Mouse (Mus musculus) megakaryocyte, adult 5-6 weeks (primary cell): Measurements from ENCODE around the gene Gm45208. TPM values are rescaled to one million over a fixed set of nuclear protein-coding genes. Genes with fewer than 3 reads are reported as not detected.
A peak's percentile ranks its signal among the peaks of the same experiment; 100 is the strongest.
"Not testable (repeated sequence)": the region's sequence is repeated elsewhere in the genome, so short reads cannot be mapped to it uniquely, and the experiment has no call there.

Source experiments
- ATAC-seq: 2 replicates; pipeline ENCODE4 v1.8.0; 2016; ENCODE audit warnings: mild to moderate bottlenecking, inconsistent platforms; ENCODE audit not compliant: poor library complexity, severe bottlenecking
- total RNA-seq, 2 experiments: library from RNA; stranded (forward) in 1 of 2; stranded (reverse) in 1 of 2; fragments of 153-499, 151-499 nt in 1 of 2; fragments of 221-1000, 200-1000 nt in 1 of 2; gene quantifications; 2 replicates each; pipeline versions ENCODE4 v1.2.3 to v1.2.4; 2015 to 2017

Gene Gm45208
- total RNA-seq (2015) (not detected in 2 replicates), total RNA-seq (2017) (not detected in 2 replicates)

- peak; percentile 100 for ATAC-seq
These were observed at the start of gene Gm45208 for GRCm38 (mm10) chrX:7721514-7722281. TSS of gene Gm45208 (plus strand) at chrX:7722245.

GRCm38 (mm10) chrX:7672739-7673138, 49.3 kb upstream of the Gm45208 start:
- no peak for ATAC-seq

DNA sequence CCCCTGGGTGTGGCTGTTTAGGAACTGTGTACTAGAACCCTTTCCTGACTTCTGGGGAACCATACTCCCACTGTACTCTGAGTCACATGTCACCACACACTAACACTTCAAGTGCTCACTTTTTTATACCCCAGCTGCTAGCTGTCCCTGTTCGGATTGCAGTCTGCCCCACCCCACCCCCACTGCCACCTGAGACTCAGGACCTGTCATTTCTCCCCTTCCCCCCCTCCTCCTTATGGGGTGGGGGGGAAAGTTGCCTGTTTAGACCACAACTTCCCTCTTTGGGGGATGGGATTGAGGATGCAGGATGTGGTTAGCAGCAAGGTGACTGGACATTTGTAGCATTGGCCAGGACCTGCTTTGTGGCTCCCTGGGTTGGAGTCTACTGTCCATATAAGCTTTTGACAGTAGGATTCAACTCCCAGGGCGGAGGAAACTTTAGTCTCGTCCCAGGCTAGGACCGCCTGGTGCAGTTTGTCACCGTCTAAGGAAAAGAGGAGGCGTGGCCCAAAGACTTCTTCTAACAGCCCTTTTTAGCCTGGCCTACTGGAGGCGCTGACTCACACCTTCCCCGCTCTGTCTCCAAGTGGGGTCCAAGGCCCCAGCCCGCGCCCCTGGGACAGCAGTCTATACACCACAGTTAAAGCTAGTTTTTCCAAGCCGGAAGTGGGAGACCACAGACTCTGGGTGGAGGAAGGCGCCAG, 48.3 kb upstream of the Gm45208 start:
- peak; percentile 69 for ATAC-seq

- ATAC-seq, result 0 out of 2 replicates have a peak, but pooled peaks have one; percentile 7
These were observed 47.6 kb upstream of the Gm45208 start for GRCm38 (mm10) chrX:7674284-7675000.

- ATAC-seq, result no peak
These were observed 47.1 kb upstream of the Gm45208 start for GRCm38 (mm10) chrX:7675001-7675380.

DNA sequence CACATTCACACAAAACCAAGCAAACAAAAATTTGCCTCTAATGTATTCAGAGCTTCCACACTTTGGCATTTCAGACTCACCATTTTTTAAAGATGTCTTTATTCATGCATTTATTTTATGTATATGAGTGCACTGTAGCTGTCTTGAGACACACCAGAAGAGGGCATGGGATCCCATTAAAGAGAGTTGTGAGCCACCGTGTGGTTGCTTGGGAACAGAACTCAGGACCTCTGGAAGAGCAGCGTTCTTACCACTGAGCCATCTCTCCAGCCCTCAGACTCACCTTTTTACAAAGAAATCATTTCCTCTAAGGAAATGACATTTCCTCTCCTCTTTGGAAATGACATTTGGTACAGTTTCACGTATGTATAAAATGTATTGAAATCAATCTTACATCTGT, 43.1 kb upstream of the Gm45208 start:
- ATAC-seq, result no peak

- peak; percentile 99 for ATAC-seq
These were observed 42.5 kb upstream of the Gm45208 start for GRCm38 (mm10) chrX:7679405-7680056.

DNA sequence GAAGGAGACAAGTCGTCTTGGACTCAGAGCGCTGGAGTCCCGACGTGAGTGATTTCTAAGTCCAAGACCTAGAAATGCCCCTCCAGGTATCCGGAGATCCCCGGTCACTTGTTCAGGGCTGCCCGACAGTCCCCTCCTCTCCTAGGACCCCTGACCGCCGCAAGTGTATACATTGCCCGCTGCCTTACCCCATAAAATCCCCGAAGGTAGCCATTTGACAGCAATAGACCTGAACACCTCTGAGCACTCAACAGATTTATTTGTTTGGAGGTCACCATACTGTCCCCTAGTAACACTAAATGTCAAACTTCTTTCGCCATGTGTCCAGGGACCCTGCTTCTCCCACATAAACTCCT, 42.0 kb upstream of the Gm45208 start:
- ATAC-seq, result no peak

DNA sequence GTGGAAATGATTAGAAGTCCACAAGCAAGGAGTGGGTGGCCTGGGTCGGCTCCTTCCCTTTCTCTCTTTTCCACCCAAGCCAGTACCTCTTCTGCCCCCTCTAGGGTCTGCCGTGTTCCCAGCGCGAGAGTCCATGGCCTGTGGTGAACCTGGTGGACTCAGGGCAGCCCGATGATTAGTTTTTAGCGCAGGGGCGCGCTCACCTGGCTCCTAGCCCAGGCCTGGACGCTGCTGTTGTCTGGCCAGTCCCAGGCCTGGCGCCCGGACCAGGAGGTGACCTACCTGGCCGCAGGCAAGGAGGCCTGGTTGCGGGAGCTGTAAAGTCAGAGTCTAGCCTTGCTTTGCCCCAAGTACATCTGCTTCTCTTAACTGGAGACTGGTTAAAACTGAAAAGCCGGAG, 41.2 kb upstream of the Gm45208 start, which contains the start of gene Magix:
Magix (minus strand) TSS at position 388 of the 400 bp plus-strand sequence.
- ATAC-seq, result no peak

GRCm38 (mm10) chrX:7688321-7688720, 33.7 kb upstream of the Gm45208 start:
- ATAC-seq, result no peak

- ATAC-seq, result no peak
These were observed 31.6 kb upstream of the Gm45208 start for GRCm38 (mm10) chrX:7690486-7690885.

GRCm38 (mm10) chrX:7692862-7693261, 29.2 kb upstream of the Gm45208 start:
- peak; percentile 46 for ATAC-seq

DNA sequence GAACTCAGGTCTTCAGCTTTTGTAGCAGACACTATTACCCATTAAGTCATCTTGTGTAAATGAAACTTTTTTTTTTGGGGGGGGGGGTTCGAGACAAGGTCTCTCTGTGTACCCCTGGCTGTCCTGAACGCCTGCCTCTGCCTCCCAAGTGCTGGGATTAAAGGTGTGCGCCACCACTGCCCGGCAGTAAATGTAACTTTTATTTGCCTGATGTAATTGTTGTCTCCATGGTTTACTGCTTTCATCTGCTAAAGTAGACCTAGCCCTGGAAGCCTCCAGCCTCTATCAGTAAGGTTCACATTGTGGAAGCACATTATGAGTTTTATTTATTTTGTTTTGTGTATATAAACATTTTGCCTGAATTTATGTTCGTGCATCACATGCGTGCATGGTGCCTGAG, 25.5 kb upstream of the Gm45208 start:
- no peak for ATAC-seq

DNA sequence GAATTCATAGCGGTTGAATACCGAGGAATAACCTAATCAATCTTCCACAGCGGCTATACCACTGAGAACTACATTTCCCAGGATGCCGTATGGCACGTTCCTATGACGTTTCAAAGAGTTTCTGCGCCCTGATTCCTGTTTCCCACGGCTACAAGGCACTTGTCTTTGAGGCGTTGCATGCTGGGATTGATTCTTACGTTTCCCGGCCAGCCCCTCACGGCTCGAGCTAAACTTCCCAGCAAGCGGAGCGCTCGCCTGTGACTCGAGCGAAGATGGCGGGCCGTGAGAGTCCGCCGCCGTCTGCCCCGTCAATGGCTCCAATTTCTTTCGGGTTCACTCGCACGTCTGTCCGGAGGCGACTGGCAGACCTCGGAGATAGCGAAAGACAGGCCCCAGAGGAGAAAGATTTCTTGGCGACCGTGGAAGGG, 25.1 kb upstream of the Gm45208 start, which contains the start of gene Gpkow:
Gpkow (plus strand) TSS at position 178 of the 428 bp plus-strand sequence.
- ATAC-seq, result peak; percentile 100

DNA sequence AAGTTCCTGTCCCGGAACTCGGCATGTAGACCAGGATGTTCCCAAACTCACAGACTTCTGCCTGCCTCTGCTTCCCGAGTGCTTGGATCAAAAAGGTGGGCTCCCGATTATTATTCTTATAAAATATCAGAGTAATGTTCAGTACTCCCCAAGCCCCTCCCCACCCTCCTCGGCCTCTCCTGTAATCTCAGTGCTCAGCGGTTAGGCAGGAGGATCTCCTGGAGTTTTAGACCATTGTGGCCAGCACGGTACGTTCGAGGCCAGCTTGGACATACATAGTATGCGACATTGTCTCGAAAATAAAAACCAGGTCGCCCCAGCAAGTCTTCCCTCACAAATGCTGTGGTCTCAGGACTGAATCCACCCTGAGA, 8.3 kb upstream of the Gm45208 start:
- ATAC-seq, result not testable (repeated sequence)

DNA sequence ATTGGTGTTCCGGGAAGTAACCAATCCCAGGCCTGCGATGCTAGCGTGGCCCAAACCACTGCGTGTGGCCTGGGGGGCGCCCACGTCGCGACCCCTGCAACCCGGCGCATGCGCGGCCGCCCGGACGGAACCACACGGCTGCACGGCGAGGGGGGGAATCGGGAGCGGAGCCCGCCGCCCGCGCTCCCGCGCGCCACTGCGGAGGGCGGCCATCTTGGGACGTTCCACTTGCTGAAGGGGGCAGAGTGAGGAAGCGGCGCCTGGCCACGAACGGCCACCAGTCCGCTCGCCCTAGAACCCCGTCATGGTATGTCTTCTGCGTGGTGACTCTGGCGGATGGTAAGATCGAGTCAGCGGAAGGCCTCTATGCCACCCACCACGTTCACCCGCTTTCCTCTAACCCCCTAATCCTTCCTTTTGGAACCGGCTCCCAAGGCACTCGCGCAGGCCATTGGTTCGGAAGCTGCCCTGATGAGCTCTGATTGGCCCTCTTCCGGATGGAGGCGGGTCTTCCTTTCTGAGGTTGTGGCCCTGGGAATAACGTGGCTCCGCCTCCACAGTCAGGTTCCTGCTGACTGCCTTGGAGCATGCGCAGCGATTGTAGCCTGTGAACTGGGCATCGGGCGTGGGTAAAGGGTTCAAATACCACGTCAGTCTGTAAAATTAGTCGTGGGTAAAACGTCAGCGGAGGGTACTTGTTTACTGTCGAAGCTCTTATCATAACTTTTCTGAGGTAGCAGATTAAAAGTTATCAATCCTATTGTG, 7.7 kb upstream of the Gm45208 start, which contains the start of gene Wdr45:
Wdr45 (plus strand) TSS at position 199 of the 765 bp plus-strand sequence.
- peak; percentile 99 for ATAC-seq

- ATAC-seq, result not testable (repeated sequence)
These were observed 6.0 kb upstream of the Gm45208 start for GRCm38 (mm10) chrX:7716058-7716457.

- ATAC-seq, result no peak
These were observed 202 bp downstream of the Gm45208 start for GRCm38 (mm10) chrX:7722282-7722611.

DNA sequence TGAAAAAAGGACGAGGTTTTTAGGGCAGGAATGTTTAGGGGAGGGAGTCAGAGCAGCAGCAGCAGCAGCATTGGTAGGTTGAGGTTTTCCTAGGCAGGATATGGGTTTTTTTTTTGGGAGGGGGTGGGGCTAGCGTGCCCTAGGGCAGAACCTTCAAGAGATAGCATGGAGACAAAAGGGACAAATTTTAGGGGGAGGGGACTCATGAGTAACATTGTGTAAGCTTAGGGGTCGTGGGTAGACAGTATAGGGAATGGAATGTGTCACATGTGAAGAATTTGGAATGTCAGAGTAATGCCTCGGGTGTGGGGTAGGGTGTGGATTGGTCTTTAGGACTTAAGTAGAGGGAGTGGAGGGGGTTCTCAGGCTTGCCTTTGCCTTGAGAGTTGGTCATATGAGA, 646 bp downstream of the Gm45208 start:
- ATAC-seq, result no peak

DNA sequence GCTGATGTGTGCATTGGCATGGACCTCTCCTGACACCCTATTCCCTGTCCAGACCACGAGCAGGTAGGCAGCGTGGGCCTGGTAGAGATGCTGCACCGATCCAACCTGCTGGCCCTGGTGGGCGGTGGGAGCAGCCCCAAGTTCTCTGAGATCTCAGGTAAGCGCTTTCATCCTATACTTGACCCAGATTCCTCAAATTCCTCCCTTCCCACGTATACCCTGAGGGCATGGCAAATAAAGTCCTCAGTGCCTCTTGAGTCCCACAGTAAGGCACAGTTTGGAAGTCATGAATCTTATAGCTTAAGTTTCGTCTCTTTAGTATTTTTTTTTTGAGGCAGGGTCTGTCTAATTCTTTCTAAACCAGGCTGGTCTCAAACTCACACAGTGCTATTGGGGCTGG, 2.1 kb downstream of the Gm45208 start:
- no peak for ATAC-seq
